Mouse (Mus musculus): ENCODE measurements at regions not wholly inside any gene's neighbourhood (a gene's known extent, or its start where the extent isn't known, plus 50 kb on each side); places are given as distances from the start of the nearest gene placed in this dataset.
A peak's percentile ranks its signal among the peaks of the same experiment; 100 is the strongest.
"Not testable (repeated sequence)": the region's sequence is repeated elsewhere in the genome, so short reads cannot be mapped to it uniquely, and the experiment has no call there.

- no peak for DNase-seq (ENCODE audit: low spot score)
Measured at GRCm38 (mm10) chr3:7079073-7079472, 458.8 kb upstream of the 1700008P02Rik start.

GRCm38 (mm10) chr3:7076850-7077249 lies 456.6 kb upstream of the 1700008P02Rik start:
- no peak for DNase-seq (ENCODE audit: low spot score)

GRCm38 (mm10) chr3:7074488-7074887 lies 454.2 kb upstream of the 1700008P02Rik start:
- DNase-seq (ENCODE audit: low spot score) = no peak

- DNase-seq (ENCODE audit: low spot score) = peak; percentile 40
Measured at GRCm38 (mm10) chr3:7041372-7042057, 421.3 kb upstream of the 1700008P02Rik start.

GRCm38 (mm10) chr3:7035833-7036232 lies 415.6 kb upstream of the 1700008P02Rik start:
- no peak for DNase-seq (ENCODE audit: low spot score)

- peak; percentile 83 for DNase-seq (ENCODE audit: low spot score)
Measured at GRCm38 (mm10) chr3:7027845-7028244, 407.6 kb upstream of the 1700008P02Rik start.

- no peak for DNase-seq (ENCODE audit: low spot score)
Measured at GRCm38 (mm10) chr3:7014345-7014973, 394.2 kb upstream of the 1700008P02Rik start.

- no peak for DNase-seq (ENCODE audit: low spot score)
Measured at GRCm38 (mm10) chr3:7013516-7013915, 393.3 kb upstream of the 1700008P02Rik start.

GRCm38 (mm10) chr3:7010294-7011087 lies 390.2 kb upstream of the 1700008P02Rik start:
- peak; percentile 78 for DNase-seq (ENCODE audit: low spot score)

- DNase-seq (ENCODE audit: low spot score) = peak; percentile 28
Measured at GRCm38 (mm10) chr3:7008671-7009217, 388.5 kb upstream of the 1700008P02Rik start.

GRCm38 (mm10) chr3:7007811-7008359 lies 387.6 kb upstream of the 1700008P02Rik start:
- peak; percentile 21 for DNase-seq (ENCODE audit: low spot score)

GRCm38 (mm10) chr3:6991735-6992134 lies 371.5 kb upstream of the 1700008P02Rik start:
- not testable (repeated sequence) for DNase-seq (ENCODE audit: low spot score)

- peak; percentile 12 for DNase-seq (ENCODE audit: low spot score)
Measured at GRCm38 (mm10) chr3:6984918-6985317, 364.7 kb upstream of the 1700008P02Rik start.

GRCm38 (mm10) chr3:6957681-6958080 lies 337.4 kb upstream of the 1700008P02Rik start:
- no peak for DNase-seq (ENCODE audit: low spot score)

GRCm38 (mm10) chr3:6932535-6933103 lies 312.4 kb upstream of the 1700008P02Rik start:
- DNase-seq (ENCODE audit: low spot score) = no peak

GRCm38 (mm10) chr3:6926737-6927136 lies 306.5 kb upstream of the 1700008P02Rik start:
- peak; percentile 70 for DNase-seq (ENCODE audit: low spot score)

GRCm38 (mm10) chr3:6922647-6923046 lies 302.4 kb upstream of the 1700008P02Rik start:
- DNase-seq (ENCODE audit: low spot score) = not testable (repeated sequence)

- no peak for DNase-seq (ENCODE audit: low spot score)
Measured at GRCm38 (mm10) chr3:6920253-6920652, 300.0 kb upstream of the 1700008P02Rik start.

- DNase-seq (ENCODE audit: low spot score) = no peak
Measured at GRCm38 (mm10) chr3:6887936-6888335, 267.7 kb upstream of the 1700008P02Rik start.

- no peak for DNase-seq (ENCODE audit: low spot score)
Measured at GRCm38 (mm10) chr3:6887053-6887700, 266.9 kb upstream of the 1700008P02Rik start.
